Mouse (Mus musculus) testis, adult 2 months (tissue): ENCODE results near the gene Stk17b. TPM values are rescaled to one million over a fixed set of nuclear protein-coding genes. Genes with fewer than 3 reads are reported as not detected.

Source experiments
- H3K27ac ChIP-seq: fragments of 200-500 bp; 2 replicates; pipeline ENCODE4 v1.5.1; 2012; ENCODE audit warnings: low read depth, low read length; ENCODE audit not compliant: control insufficient read depth, insufficient read depth
- H3K27me3 ChIP-seq: fragments of 200-500 bp; 2 replicates; pipeline ENCODE4 v1.6.1; 2012; ENCODE audit warnings: mild to moderate bottlenecking, low read length, moderate library complexity; ENCODE audit not compliant: control insufficient read depth, insufficient read depth
- H3K36me3 ChIP-seq: fragments of 200-500 bp; 2 replicates; pipeline ENCODE4 v1.6.1; 2012; ENCODE audit warnings: mild to moderate bottlenecking, low read length; ENCODE audit not compliant: control insufficient read depth, insufficient read depth
- H3K4me1 ChIP-seq: fragments of 200-500 bp; 2 replicates; pipeline ENCODE4 v1.6.1; 2012; ENCODE audit warnings: low read length; ENCODE audit not compliant: control insufficient read depth, insufficient read depth
- H3K4me3 ChIP-seq: fragments of 200-500 bp; 2 replicates; pipeline ENCODE4 v1.5.1; 2012; ENCODE audit warnings: low read depth, mild to moderate bottlenecking, low read length, moderate library complexity, mixed read lengths; ENCODE audit not compliant: control insufficient read depth
- CTCF ChIP-seq: fragments of 200-500 bp; IDR thresholded peaks from 2 replicates; pipeline ENCODE4 v1.5.1; 2012; ENCODE audit warnings: low read depth, mild to moderate bottlenecking, inconsistent platforms, low read length, moderate library complexity; ENCODE audit not compliant: control insufficient read depth, insufficient read depth, insufficient replicate concordance
- POLR2A ChIP-seq: fragments of 200-500 bp; IDR thresholded peaks from 2 replicates; pipeline ENCODE4 v1.6.1; 2012; ENCODE audit warnings: low read depth, mild to moderate bottlenecking, inconsistent platforms, low read length, moderate library complexity; ENCODE audit not compliant: control insufficient read depth
- polyA plus RNA-seq: library from polyadenylated mRNA; depleted of rRNA; stranded (reverse); fragments of >200 nt; gene quantifications from 2 replicates; pipeline ENCODE4 v1.2.3, GENCODE M21; 2012; rRNA removed

Gene Stk17b
- 6.7 and 6.9 TPM in 2 replicates for polyA plus RNA-seq

GRCm38 (mm10) chr1:53784721-53785418 is at the start of gene Stk17b:
Gene Stk17b (minus strand): TSS chr1:53785224.
- no peaks in the 10 kb centered on the region for H3K27me3 ChIP-seq
- TF ChIP-seq CTCF (no peak), POLR2A (peak; percentile 96)
- no peaks in the 10 kb centered on the region for H3K36me3 ChIP-seq
- peak within 1 kb of the TSS; percentile 98 for H3K27ac ChIP-seq
- peak within 1 kb of the TSS; percentile 93 for H3K4me3 ChIP-seq
- no peaks in the 10 kb centered on the region; the same call in 1 of the 2 replicates for H3K4me1 ChIP-seq

GRCm38 (mm10) chr1:53830286-53830685 is 45.3 kb upstream of the Stk17b start:
- Histone ChIP-seq H3K27ac (no peak overlapping the region), H3K4me1 (no peaks in the 10 kb centered on the region), H3K4me3 (no peak overlapping the region), H3K27me3 (no peaks in the 10 kb centered on the region), H3K36me3 (no peaks in the 10 kb centered on the region)
- TF ChIP-seq POLR2A, result no peak
- no peak for TF ChIP-seq CTCF

- Histone ChIP-seq H3K4me1 (no peaks in the 10 kb centered on the region), H3K4me3 (no peak overlapping the region), H3K27ac (no peak overlapping the region), H3K36me3 (no peaks in the 10 kb centered on the region), H3K27me3 (no peaks in the 10 kb centered on the region)
- TF ChIP-seq POLR2A (no peak), CTCF (no peak)
Measured at GRCm38 (mm10) chr1:53829089-53829488, 44.1 kb upstream of the Stk17b start.

- no peak overlapping the region for H3K4me3 ChIP-seq
- H3K27me3 ChIP-seq, result no peaks in the 10 kb centered on the region
- no peaks in the 10 kb centered on the region for H3K36me3 ChIP-seq
- no peak overlapping the region for H3K27ac ChIP-seq
- TF ChIP-seq CTCF (no peak), POLR2A (no peak)
- peaks cover 4% of the 10 kb centered on the region for H3K4me1 ChIP-seq
Measured at GRCm38 (mm10) chr1:53824446-53825337, 39.7 kb upstream of the Stk17b start.

- Histone ChIP-seq H3K4me3 (no peak overlapping the region), H3K36me3 (no peaks in the 10 kb centered on the region), H3K27me3 (no peaks in the 10 kb centered on the region), H3K4me1 (peaks cover 4% of the 10 kb centered on the region), H3K27ac (no peak overlapping the region)
- TF ChIP-seq CTCF, result no peak
- TF ChIP-seq POLR2A, result no peak
Measured at GRCm38 (mm10) chr1:53823687-53824445, 38.8 kb upstream of the Stk17b start.

GRCm38 (mm10) chr1:53821983-53822382 is 37.0 kb upstream of the Stk17b start:
- no peak overlapping the region for H3K27ac ChIP-seq
- H3K4me1 ChIP-seq, result peaks cover 4% of the 10 kb centered on the region
- H3K4me3 ChIP-seq, result no peak overlapping the region
- H3K27me3 ChIP-seq, result no peaks in the 10 kb centered on the region
- H3K36me3 ChIP-seq, result no peaks in the 10 kb centered on the region
- TF ChIP-seq POLR2A (no peak), CTCF (no peak)
